Mouse (Mus musculus) naive thymus-derived CD4-positive, alpha-beta T cell, adult 2 months (primary cell): ENCODE data around the gene Pfn3.
A peak's percentile ranks its signal among the peaks of the same experiment; 100 is the strongest.

Experiments used
- DNase-seq: peaks from one replicate; pipeline ENCODE4 v3.0.0-alpha.2; 2011; ENCODE audit warnings: low read depth

Gene Pfn3

GRCm38 (mm10) chr13:55398088-55398487 lies 16.9 kb downstream of the Pfn3 start, which contains the start of gene Slc34a1:
Gene Slc34a1, plus strand, starts transcription at chr13:55398187.
- no peak for DNase-seq

GRCm38 (mm10) chr13:55392933-55393332 lies 22.1 kb downstream of the Pfn3 start:
- peak; percentile 59 for DNase-seq

GRCm38 (mm10) chr13:55391626-55392029 lies 23.4 kb downstream of the Pfn3 start:
- no peak for DNase-seq

GRCm38 (mm10) chr13:55390644-55391043 lies 24.4 kb downstream of the Pfn3 start:
- no peak for DNase-seq

GRCm38 (mm10) chr13:55381790-55382189 lies 33.2 kb downstream of the Pfn3 start:
- no peak for DNase-seq

- DNase-seq, result no peak
Measured at GRCm38 (mm10) chr13:55378907-55379580, 36.0 kb downstream of the Pfn3 start.

GRCm38 (mm10) chr13:55375877-55376276 lies 39.2 kb downstream of the Pfn3 start:
- DNase-seq, result no peak

- no peak for DNase-seq
Measured at GRCm38 (mm10) chr13:55374206-55374924, 40.7 kb downstream of the Pfn3 start.

GRCm38 (mm10) chr13:55371740-55372139 lies 43.3 kb downstream of the Pfn3 start:
- DNase-seq, result no peak

GRCm38 (mm10) chr13:55371007-55371681 lies 43.9 kb downstream of the Pfn3 start:
- DNase-seq, result no peak

- no peak for DNase-seq
Measured at GRCm38 (mm10) chr13:55370234-55370633, 44.8 kb downstream of the Pfn3 start.

GRCm38 (mm10) chr13:55369531-55370114 lies 45.4 kb downstream of the Pfn3 start, which contains the start of gene Rgs14:
Gene Rgs14, plus strand, starts transcription at chr13:55369732.
- peak; percentile 85 for DNase-seq

GRCm38 (mm10) chr13:55368401-55368800 lies 46.6 kb downstream of the Pfn3 start:
- no peak for DNase-seq
